Mouse (Mus musculus) kidney, embryonic 15.5 days (tissue): ENCODE measurements around the gene Hoxb1. TPM values are rescaled to one million over a fixed set of nuclear protein-coding genes. Genes with fewer than 3 reads are reported as not detected.
A peak's percentile ranks its signal among the peaks of the same experiment; 100 is the strongest.

ENCODE experiments used
- ATAC-seq: fragments of 200-750 bp; cut with Nextera tagmentation; replicated peaks from 2 replicates; pipeline ENCODE4 v1.8.0; 2017; ENCODE audit warnings: moderate TSS enrichment; ENCODE audit not compliant: low FRiP score
- H3K27ac ChIP-seq: fragments of 300-500 bp; sonication (generic); 2 replicates; pipeline ENCODE4 v1.5.1; 2015; ENCODE audit warnings: mild to moderate bottlenecking, inconsistent platforms
- H3K27me3 ChIP-seq: fragments of 300-500 bp; sonication (generic); 2 replicates; pipeline ENCODE4 v1.6.1; 2015; ENCODE audit warnings: inconsistent platforms
- H3K36me3 ChIP-seq: fragments of 300-500 bp; sonication (generic); 2 replicates; pipeline ENCODE4 v1.6.1; 2015; ENCODE audit warnings: inconsistent platforms
- H3K4me1 ChIP-seq: fragments of 300-500 bp; sonication (generic); 2 replicates; pipeline ENCODE4 v1.6.1; 2015; ENCODE audit warnings: inconsistent platforms
- H3K4me2 ChIP-seq: fragments of 300-500 bp; sonication (generic); 2 replicates; pipeline ENCODE4 v1.6.1; 2015; ENCODE audit warnings: moderate library complexity, mild to moderate bottlenecking, inconsistent platforms
- H3K4me3 ChIP-seq: fragments of 300-500 bp; sonication (generic); replicated peaks from 2 replicates; pipeline ENCODE4 v1.5.1; 2015; ENCODE audit warnings: mild to moderate bottlenecking, inconsistent platforms
- H3K9ac ChIP-seq: fragments of 300-500 bp; sonication (generic); 2 replicates; pipeline ENCODE4 v1.6.1; 2015; ENCODE audit warnings: mild to moderate bottlenecking, inconsistent platforms
- H3K9me3 ChIP-seq: fragments of 300-500 bp; sonication (generic); replicated peaks from 2 replicates; pipeline ENCODE4 v1.6.1; 2016; ENCODE audit warnings: inconsistent platforms
- WGBS: fragments of 180-500 bp; shearing (Covaris S2); methylation state at CpG from one replicate; pipeline ENCODE4 v1.1.7; 2015; ENCODE audit warnings: mixed read lengths; 5-methylcytosine and 5-hydroxymethylcytosine counted together
- polyA plus RNA-seq: library from polyadenylated mRNA; unstranded; fragments of >200 nt; fragmentation: Nextera tagmentation; extraction: Ambion mirVana; gene quantifications from 2 replicates; pipeline ENCODE4 v1.2.1, GENCODE M21; 2015

The Hoxb1 gene
- polyA plus RNA-seq, 1 experiment from 2014 or later = 0.35 TPM

- 5% methylated on average over 3 of the region's 3 CpGs for WGBS
- ATAC-seq = peak; percentile 88
- Histone ChIP-seq H3K27me3 (peaks cover 33% of the 10 kb centered on the region), H3K9ac (no peak overlapping the region), H3K4me3 (no peak overlapping the region), H3K4me2 (peak overlapping the region; percentile 23; the same call in 1 of the 2 replicates), H3K9me3 (no peaks in the 10 kb centered on the region), H3K4me1 (peaks cover 37% of the 10 kb centered on the region), H3K27ac (peak overlapping the region; percentile 84), H3K36me3 (no peaks in the 10 kb centered on the region)
Measured at GRCm38 (mm10) chr11:96372519-96372918, 7.0 kb downstream of the Hoxb1 start.

- no peaks in the 10 kb centered on the region for H3K36me3 ChIP-seq
- WGBS = 65% methylated on average over 7 of the region's 7 CpGs
- H3K9me3 ChIP-seq = no peaks in the 10 kb centered on the region
- H3K4me3 ChIP-seq = no peak overlapping the region
- no peak overlapping the region for H3K27ac ChIP-seq
- no peak for ATAC-seq
- no peak overlapping the region for H3K9ac ChIP-seq
- H3K4me1 ChIP-seq = peaks cover 26% of the 10 kb centered on the region
- peaks cover 17% of the 10 kb centered on the region for H3K27me3 ChIP-seq
- H3K4me2 ChIP-seq = no peak overlapping the region
Measured at GRCm38 (mm10) chr11:96374810-96375209, 9.3 kb downstream of the Hoxb1 start.

- Histone ChIP-seq H3K9ac (no peak overlapping the region), H3K4me1 (peaks cover 11% of the 10 kb centered on the region; the same call in 1 of the 2 replicates), H3K9me3 (no peaks in the 10 kb centered on the region), H3K4me2 (no peak overlapping the region), H3K4me3 (no peak overlapping the region), H3K27ac (peak overlapping the region; percentile 71), H3K27me3 (no peaks in the 10 kb centered on the region), H3K36me3 (no peaks in the 10 kb centered on the region)
- WGBS = 71% methylated on average over 5 of the region's 5 CpGs
- no peak for ATAC-seq
Measured at GRCm38 (mm10) chr11:96383381-96383780, 17.8 kb downstream of the Hoxb1 start.

GRCm38 (mm10) chr11:96387635-96388034 lies 22.1 kb downstream of the Hoxb1 start:
- H3K9me3 ChIP-seq = no peaks in the 10 kb centered on the region
- WGBS = 83% methylated on average over 2 of the region's 2 CpGs
- H3K27me3 ChIP-seq = no peaks in the 10 kb centered on the region
- ATAC-seq = no peak
- H3K4me3 ChIP-seq = no peak overlapping the region
- no peaks in the 10 kb centered on the region for H3K36me3 ChIP-seq
- no peak overlapping the region for H3K4me2 ChIP-seq
- H3K27ac ChIP-seq = no peak overlapping the region
- H3K9ac ChIP-seq = no peak overlapping the region
- H3K4me1 ChIP-seq = peaks cover 7% of the 10 kb centered on the region; the same call in 1 of the 2 replicates

DNA sequence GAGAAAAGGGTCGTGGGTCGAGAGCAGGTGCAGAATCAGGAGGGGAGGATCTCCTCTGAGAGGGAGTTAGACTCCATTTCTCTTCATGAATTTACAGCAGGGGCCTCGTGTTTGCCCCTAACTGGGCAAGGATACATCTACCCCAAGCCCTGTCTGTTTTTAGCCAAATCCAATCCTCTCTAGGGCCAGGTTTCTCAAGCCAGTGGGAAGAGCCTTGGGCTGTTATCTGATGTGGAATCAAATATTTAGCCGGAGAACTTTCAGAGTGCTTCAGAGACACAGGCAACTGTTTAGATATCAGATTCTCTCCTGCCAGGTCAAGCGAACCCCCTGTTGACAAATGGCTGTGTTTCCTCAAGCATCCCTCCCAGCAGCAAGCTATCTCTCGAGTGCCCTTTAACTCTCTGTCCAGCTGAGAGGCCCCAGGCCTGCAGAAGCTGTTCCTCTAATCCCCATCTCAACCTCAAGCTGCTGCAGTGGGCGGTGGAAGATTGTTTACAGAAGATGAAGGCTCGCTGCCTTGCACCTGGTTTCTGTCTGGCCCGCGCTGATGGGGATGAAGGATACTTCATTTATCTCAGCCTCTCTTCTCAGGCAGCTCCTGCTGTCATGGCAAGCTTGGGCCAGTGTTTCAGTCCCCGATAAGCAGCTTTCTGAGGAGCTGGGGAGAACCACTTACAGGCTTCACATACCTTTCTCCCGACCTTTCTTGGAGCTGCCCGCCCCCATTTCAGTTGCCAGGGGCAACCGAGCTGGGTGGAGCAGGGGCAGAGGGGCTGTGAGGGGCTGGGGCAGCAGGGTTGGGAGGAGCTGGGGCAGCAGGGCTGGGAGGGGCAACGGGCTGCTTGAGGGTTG lies 31.4 kb downstream of the Hoxb1 start:
- Histone ChIP-seq H3K4me1 (peaks cover 38% of the 10 kb centered on the region), H3K4me3 (no peak overlapping the region), H3K36me3 (no peaks in the 10 kb centered on the region), H3K4me2 (peak overlapping the region; percentile 35), H3K27me3 (no peaks in the 10 kb centered on the region), H3K27ac (peak overlapping the region; percentile 84), H3K9me3 (no peaks in the 10 kb centered on the region), H3K9ac (no peak overlapping the region)
- ATAC-seq = peak; percentile 86
- WGBS = 9% methylated on average over 15 of the region's 15 CpGs

DNA sequence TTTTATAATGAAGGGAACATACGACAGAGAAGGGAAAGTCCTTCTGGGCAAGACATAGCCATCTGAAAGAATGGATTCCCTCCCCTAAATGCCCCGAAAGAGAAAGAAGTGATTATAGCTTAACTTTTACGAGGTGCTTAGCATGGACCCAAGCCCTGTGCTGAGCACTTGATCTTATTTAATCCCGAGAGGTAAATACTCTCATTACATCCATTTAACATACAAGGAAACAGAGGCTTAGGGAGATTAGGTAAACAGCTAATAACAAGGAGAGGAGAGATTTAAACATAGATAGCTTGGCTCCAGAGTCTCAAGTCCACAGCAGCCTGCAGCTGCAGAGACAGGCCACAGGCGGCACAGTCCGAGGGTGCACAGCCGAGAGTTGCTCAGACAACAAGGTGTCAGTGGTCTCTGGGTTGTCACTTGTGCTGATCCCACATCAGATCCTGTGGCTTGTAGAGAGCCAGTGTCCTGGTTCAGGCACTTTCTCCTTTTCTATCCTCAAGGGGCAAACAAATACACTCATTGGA lies 32.3 kb downstream of the Hoxb1 start:
- Histone ChIP-seq H3K4me2 (0 out of 2 replicates have a peak overlapping the region, but pooled peaks have one; percentile 35), H3K4me1 (peaks cover 38% of the 10 kb centered on the region), H3K9ac (no peak overlapping the region), H3K9me3 (no peaks in the 10 kb centered on the region), H3K4me3 (no peak overlapping the region), H3K27ac (peak overlapping the region; percentile 84), H3K27me3 (no peaks in the 10 kb centered on the region), H3K36me3 (no peaks in the 10 kb centered on the region)
- WGBS = 44% methylated on average over 7 of the region's 7 CpGs
- 0 out of 2 replicates have a peak, but pooled peaks have one; percentile 18 for ATAC-seq

GRCm38 (mm10) chr11:96399923-96400322 lies 34.4 kb downstream of the Hoxb1 start:
- H3K9me3 ChIP-seq = no peaks in the 10 kb centered on the region
- H3K4me3 ChIP-seq = no peak overlapping the region
- H3K4me1 ChIP-seq = peaks cover 51% of the 10 kb centered on the region
- no peaks in the 10 kb centered on the region for H3K36me3 ChIP-seq
- WGBS = 25% methylated on average over 8 of the region's 8 CpGs
- no peak for ATAC-seq
- H3K4me2 ChIP-seq = no peak overlapping the region
- no peaks in the 10 kb centered on the region for H3K27me3 ChIP-seq
- H3K9ac ChIP-seq = no peak overlapping the region
- H3K27ac ChIP-seq = no peak overlapping the region

DNA sequence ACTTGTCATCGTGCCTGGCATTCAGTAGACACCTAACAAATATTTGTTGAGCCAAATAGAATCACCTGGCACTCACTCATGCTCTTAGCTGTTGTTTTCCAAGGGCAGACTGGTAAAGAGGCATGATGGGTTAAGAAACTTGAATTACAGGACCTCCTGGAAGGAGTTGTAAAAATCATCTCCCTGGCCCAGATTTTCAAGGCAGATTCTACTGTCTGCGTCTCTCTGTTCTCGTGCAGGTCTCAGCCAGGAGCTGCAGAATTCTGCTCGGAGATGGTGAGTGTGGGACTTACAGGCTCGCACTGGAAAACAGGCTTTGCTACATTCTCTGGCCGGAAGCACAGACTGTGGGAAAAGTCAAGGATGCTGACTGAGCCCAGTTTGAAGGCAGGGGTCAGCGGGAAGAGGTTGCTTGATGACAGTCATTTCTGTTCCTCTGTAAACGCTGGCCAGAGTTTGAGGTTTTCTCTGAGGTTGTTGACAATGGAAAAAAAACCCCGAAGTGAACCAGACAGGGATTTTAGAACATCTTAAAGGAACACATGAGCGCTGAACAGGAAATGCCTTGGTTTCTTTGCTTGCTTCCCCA lies 38.6 kb downstream of the Hoxb1 start:
- Histone ChIP-seq H3K4me2 (peak overlapping the region; percentile 5; the same call in 1 of the 2 replicates), H3K4me1 (peaks cover 58% of the 10 kb centered on the region), H3K27ac (peak overlapping the region; percentile 59), H3K36me3 (no peaks in the 10 kb centered on the region), H3K4me3 (no peak overlapping the region), H3K27me3 (0 out of 2 replicates have a peak, but pooled peaks cover 3% of the 10 kb centered on the region), H3K9ac (no peak overlapping the region), H3K9me3 (no peaks in the 10 kb centered on the region)
- WGBS = 16% methylated on average over 10 of the region's 10 CpGs
- no peak for ATAC-seq

- 65% methylated on average over 7 of the region's 7 CpGs for WGBS
- Histone ChIP-seq H3K36me3 (no peaks in the 10 kb centered on the region), H3K27me3 (0 out of 2 replicates have a peak, but pooled peaks cover 3% of the 10 kb centered on the region), H3K4me2 (no peak overlapping the region; the same call in 1 of the 2 replicates), H3K9me3 (no peaks in the 10 kb centered on the region), H3K27ac (peak overlapping the region; percentile 59; the same call in 1 of the 2 replicates), H3K4me1 (peaks cover 58% of the 10 kb centered on the region), H3K9ac (no peak overlapping the region), H3K4me3 (no peak overlapping the region)
- ATAC-seq = no peak
Measured at GRCm38 (mm10) chr11:96404831-96405230, 39.3 kb downstream of the Hoxb1 start.

DNA sequence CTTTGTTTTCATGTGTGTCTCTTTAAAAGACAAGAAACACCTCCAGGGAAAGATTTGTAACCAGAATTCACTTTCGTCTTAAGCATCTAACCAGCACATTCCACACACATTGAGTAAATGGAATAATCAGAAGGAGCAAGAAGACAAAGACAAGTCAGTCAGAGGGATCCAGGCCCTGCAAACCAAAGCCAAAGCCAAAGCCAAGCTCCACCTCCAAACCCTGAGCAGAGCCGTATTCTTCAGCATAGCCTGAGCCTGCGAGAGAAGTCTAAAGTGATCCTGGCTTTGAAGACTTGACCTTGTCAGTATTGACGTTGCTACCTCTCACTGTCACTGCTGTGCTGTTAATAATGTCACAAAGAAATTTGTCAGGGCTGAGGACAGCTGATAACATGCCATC lies 40.0 kb downstream of the Hoxb1 start:
- Histone ChIP-seq H3K4me3 (no peak overlapping the region), H3K4me2 (no peak overlapping the region), H3K36me3 (no peaks in the 10 kb centered on the region), H3K9me3 (no peaks in the 10 kb centered on the region), H3K9ac (no peak overlapping the region), H3K4me1 (peaks cover 58% of the 10 kb centered on the region), H3K27me3 (0 out of 2 replicates have a peak, but pooled peaks cover 3% of the 10 kb centered on the region), H3K27ac (0 out of 2 replicates have a peak overlapping the region, but pooled peaks have one; percentile 59)
- WGBS = 57% methylated on average over 4 of the region's 4 CpGs
- no peak for ATAC-seq

DNA sequence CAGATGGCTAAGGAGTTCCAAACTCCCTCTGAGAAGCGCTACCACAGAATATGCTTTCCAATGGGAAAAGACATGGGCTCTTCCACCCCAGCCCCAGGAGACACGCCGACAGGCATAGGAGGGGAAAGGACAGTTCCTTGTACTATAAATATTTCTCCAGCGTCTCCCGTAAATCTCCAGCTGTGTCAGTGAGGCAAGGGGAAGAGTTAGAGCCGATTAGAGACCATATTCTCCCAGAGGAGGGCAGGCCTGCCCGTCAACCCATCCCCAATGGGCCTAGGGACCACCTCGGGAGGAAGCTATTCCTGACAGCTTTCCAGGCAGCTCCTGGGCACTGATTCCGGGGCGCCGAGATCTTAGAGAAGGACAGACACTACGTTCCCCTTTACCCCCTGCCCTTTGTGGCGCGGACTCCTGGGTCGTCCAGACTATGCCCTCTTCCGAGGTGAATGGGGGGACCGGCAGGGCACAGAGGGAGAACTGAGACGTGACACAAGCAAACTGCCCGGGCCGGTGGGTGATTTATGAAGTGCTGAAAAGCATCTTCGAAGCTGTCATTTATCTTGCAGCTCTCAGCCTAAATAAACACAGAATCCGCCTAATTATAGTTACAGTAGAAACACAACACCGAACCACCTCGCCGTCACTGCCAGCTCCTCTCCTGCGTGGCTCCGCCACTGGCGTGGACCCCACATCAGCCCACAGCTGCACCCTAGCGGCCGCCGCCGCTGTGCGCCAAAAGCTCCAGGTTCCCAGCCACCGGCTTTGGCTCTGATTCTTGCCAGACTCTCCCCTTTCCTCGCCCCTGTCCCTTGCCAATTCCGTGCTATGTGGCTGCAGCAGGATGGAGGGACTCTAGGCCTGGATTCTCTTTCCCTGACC lies 41.9 kb downstream of the Hoxb1 start:
- Histone ChIP-seq H3K4me2 (peak overlapping the region; percentile 58), H3K9ac (0 out of 2 replicates have a peak overlapping the region, but pooled peaks have one; percentile 22), H3K4me3 (peak overlapping the region; percentile 26), H3K4me1 (peaks cover 71% of the 10 kb centered on the region), H3K36me3 (no peaks in the 10 kb centered on the region), H3K27me3 (0 out of 2 replicates have a peak, but pooled peaks cover 3% of the 10 kb centered on the region), H3K27ac (peak overlapping the region; percentile 94), H3K9me3 (no peaks in the 10 kb centered on the region)
- ATAC-seq = peak; percentile 75
- 3% methylated on average over 36 of the region's 36 CpGs for WGBS
